Mouse (Mus musculus) bone marrow macrophage, adult 2 months (primary cell): Measurements from ENCODE around the gene Hacd3.

Experiments used
- CTCF ChIP-seq: IDR thresholded peaks from 2 replicates; pipeline ENCODE4 v1.5.1; 2012; ENCODE audit warnings: low read depth, mild to moderate bottlenecking, low read length, moderate library complexity
- POLR2A ChIP-seq: IDR thresholded peaks from 2 replicates; pipeline ENCODE4 v1.6.1; 2012; ENCODE audit warnings: mild to moderate bottlenecking, low read depth, low read length, borderline replicate concordance

DNA sequence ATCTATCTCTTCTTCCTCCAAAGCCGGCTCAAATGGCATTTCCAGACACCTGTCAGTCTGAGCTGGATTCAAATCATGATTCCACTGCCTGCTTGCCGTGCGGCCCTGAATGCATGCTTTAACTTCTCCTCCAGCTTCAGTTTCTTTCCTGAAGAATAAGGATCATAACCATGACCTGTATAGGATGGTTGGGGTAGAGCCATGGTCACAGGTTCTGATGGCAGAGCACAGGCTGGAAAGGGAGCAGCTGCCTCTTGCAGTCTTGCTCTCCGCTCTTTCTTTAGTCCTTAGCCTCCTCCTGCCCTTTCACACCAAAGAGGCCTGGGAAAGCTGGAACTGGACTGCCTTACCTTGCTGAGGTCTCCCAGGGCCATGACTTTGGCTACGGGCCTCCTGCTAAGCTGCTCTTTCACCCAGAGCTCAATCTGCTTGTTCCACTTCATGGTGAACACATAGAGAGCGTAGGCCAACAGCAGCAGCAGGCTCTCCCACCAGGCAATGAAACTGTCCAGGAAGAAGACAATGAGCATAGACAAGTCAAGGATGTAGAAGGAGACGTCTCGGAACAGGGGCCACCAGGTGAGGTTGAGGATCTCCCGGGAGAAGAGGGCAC, 73.9 kb downstream of the Hacd3 start:
- TF ChIP-seq CTCF (no peak), POLR2A (no peak)
